Mouse (Mus musculus) brain, embryonic 18.5 days (tissue): ENCODE results near the gene Emsy.

Experiments used
- DNase-seq: peaks from one replicate; pipeline ENCODE4 v3.0.0-alpha.2; 2012; ENCODE audit warnings: low read depth, low spot score

Gene Emsy

GRCm38 (mm10) chr7:98542731-98543142 is 113.8 kb downstream of the Emsy start:
- DNase-seq = no peak

GRCm38 (mm10) chr7:98542267-98542666 is 114.3 kb downstream of the Emsy start:
- no peak for DNase-seq

GRCm38 (mm10) chr7:98541564-98541963 is 115.0 kb downstream of the Emsy start:
- no peak for DNase-seq

GRCm38 (mm10) chr7:98540879-98541278 is 115.7 kb downstream of the Emsy start:
- DNase-seq = no peak

GRCm38 (mm10) chr7:98537967-98538573 is 118.5 kb downstream of the Emsy start:
- DNase-seq = no peak

- no peak for DNase-seq
Measured at GRCm38 (mm10) chr7:98537210-98537966, 119.2 kb downstream of the Emsy start.
